In the genomic region with DNA sequence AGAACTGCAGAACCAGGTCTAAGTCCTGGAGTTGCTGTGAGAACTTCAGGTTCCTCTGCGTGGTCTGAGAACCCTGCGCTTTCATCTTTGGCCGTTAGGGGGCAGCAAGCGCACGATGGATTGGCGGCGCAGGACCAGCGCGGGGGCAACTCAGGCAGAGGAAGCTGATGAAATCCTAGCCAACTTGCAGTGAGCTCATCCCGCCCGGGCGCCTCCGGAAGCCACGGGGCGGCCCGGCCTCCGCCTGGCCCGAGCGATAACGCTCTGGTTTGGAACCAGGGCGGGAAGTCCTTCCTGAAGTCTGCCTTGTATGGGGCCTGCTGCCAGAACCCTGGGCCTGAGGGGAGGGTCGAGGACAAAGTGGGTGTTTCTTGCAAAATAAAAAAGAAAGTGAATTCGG, we compare ENCODE assay signal across 8 mouse cellular contexts. TPM values are rescaled to one million over a fixed set of nuclear protein-coding genes. Genes with fewer than 3 reads are reported as not detected.
DNase-seq lines count a peak whose midpoint lies in the region; ATAC-seq and TF ChIP-seq lines count a peak whose summit lies in the region.

No protein-coding gene starts in this region.

- POLR2A ChIA-PET in Patski (lab: Charles Lee) = interaction anchor here (1.0 to 1.6 kb wide), 4 partner anchors 16 to 57 kb away, joined by 3 to 10 read pairs (median 4); no protein-coding TSS in a partner anchor

- CTCF ChIA-PET in Patski (lab: Charles Lee) = interaction anchor here (0.7 to 2.5 kb wide), 23 partner anchors 9 to 131 kb away, joined by 3 to 39 read pairs (median 5); no protein-coding TSS in a partner anchor

- ATAC-seq in Patski = peak; percentile 75
- ATAC-seq in hindbrain, embryonic 12.5 days (ENCODE audit: low FRiP score) = peak; percentile 68

- peaks cover 27% of the 10 kb centered on the region for H3K4me1 ChIP-seq in hindbrain, embryonic 12.5 days

- H3K36me3 ChIP-seq in hindbrain, embryonic 12.5 days = no peaks in the 10 kb centered on the region

- H3K9ac ChIP-seq in hindbrain, embryonic 12.5 days = peak overlapping the region; percentile 56

- no peaks in the 10 kb centered on the region for H3K27me3 ChIP-seq in Patski
- no peaks in the 10 kb centered on the region for H3K27me3 ChIP-seq in hindbrain, embryonic 12.5 days

- H3K4me3 ChIP-seq in hindbrain, embryonic 12.5 days = peak overlapping the region; percentile 41

- peak overlapping the region; percentile 86 for H3K27ac ChIP-seq in hindbrain, embryonic 12.5 days

- peak overlapping the region; percentile 69 for H3K4me2 ChIP-seq in hindbrain, embryonic 12.5 days (replicated peaks)

- in situ Hi-C loops in Patski (cut with MboI; ENCODE audit: low pct_unique_long_range_greater_than_20kb) = loop anchor here (5.0 kb wide), 2 partner anchors 32 to 87 kb away; no protein-coding TSS in a partner anchor

- TF ChIP-seq CTCF in Patski (IDR thresholded peaks at IDR 0.05) = peak; percentile 99

- no peaks in the 10 kb centered on the region for H3K9me3 ChIP-seq in hindbrain, embryonic 12.5 days (replicated peaks)

- WGBS in hindbrain, embryonic 12.5 days = under 1% methylated on average over 23 of the region's 23 CpGs

- DNase-seq in Patski (ENCODE audit: low read depth, low spot score) = no peak
- peak; percentile 96 to 98 for DNase-seq in cerebellum, postnatal 10 days
- peak; percentile 84 to 92 for DNase-seq in frontal cortex, postnatal 10 days (ENCODE audit: low spot score in 2 of 2)
- DNase-seq in layer of hippocampus, postnatal 36 days = peak; percentile 92 to 94
- DNase-seq in lung, postnatal 25 days (ENCODE audit: low spot score) = peak; percentile 96
- DNase-seq in retina, embryonic 14.5 days (ENCODE audit: low spot score) = peak; percentile 96
- peak; percentile 94 to 95 for DNase-seq in thymus, postnatal 36 days

RNA-seq across cellular contexts. Expression of a gene that starts 8.2 kb away (rescaled TPM):
- polyA plus RNA-seq in Patski (2021) = 78.2 TPM
- 43.4 and 46.7 TPM in 2 replicates for polyA plus RNA-seq in hindbrain, embryonic 12.5 days (2016; fragmentation: Nextera tagmentation; extraction: Ambion mirVana)
- 10 to 100 TPM; 69.0 to 77.7 TPM for total RNA-seq in layer of hippocampus, postnatal 36 days (2021)

RNA-seq across cellular contexts. Expression of a gene that starts 13.4 kb away (rescaled TPM):
- polyA plus RNA-seq in Patski (2021) = 12.6 TPM
- polyA plus RNA-seq in hindbrain, embryonic 12.5 days (2016; fragmentation: Nextera tagmentation; extraction: Ambion mirVana) = 20.0 and 21.1 TPM in 2 replicates
- total RNA-seq in layer of hippocampus, postnatal 36 days (2021) = 10 to 100 TPM; 11.3 to 13.0 TPM

RNA-seq across cellular contexts. Expression of a gene that starts 21.4 kb away (rescaled TPM):
- 13.0 TPM for polyA plus RNA-seq in Patski (2021)
- polyA plus RNA-seq in hindbrain, embryonic 12.5 days (2016; fragmentation: Nextera tagmentation; extraction: Ambion mirVana) = 23.3 and 25.4 TPM in 2 replicates
- 10 to 100 TPM; 31.2 to 33.0 TPM for total RNA-seq in layer of hippocampus, postnatal 36 days (2021)

RNA-seq across cellular contexts. Expression of a gene that starts 35.5 kb away (rescaled TPM):
- not detected for polyA plus RNA-seq in Patski (2021)
- 0.79 and 2.0 TPM in 2 replicates for polyA plus RNA-seq in hindbrain, embryonic 12.5 days (2016; fragmentation: Nextera tagmentation; extraction: Ambion mirVana)
- total RNA-seq in layer of hippocampus, postnatal 36 days (2021) = 1 to 10 TPM in 1 of 2 experiments, under 1 TPM in 1; 0.62 to 1.9 TPM

RNA-seq across cellular contexts. Expression of a gene that starts 50.9 kb away (rescaled TPM):
- not detected for polyA plus RNA-seq in Patski (2021)
- polyA plus RNA-seq in hindbrain, embryonic 12.5 days (2016; fragmentation: Nextera tagmentation; extraction: Ambion mirVana) = not detected in 2 replicates
- under 1 TPM; 0.35 to 0.60 TPM for total RNA-seq in layer of hippocampus, postnatal 36 days (2021)
